Mouse (Mus musculus) liver, adult 2 months (tissue): ENCODE measurements around the gene Tedc2. TPM values are rescaled to one million over a fixed set of nuclear protein-coding genes. Genes with fewer than 3 reads are reported as not detected.

Experiments
- DNase-seq: peaks from one replicate; pipeline ENCODE4 v3.0.0-alpha.2; 2011; ENCODE audit warnings: low read depth, low spot score; ENCODE audit errors: extremely low read depth
- H3K27ac ChIP-seq: fragments of 200-500 bp; replicated peaks from 2 replicates; pipeline ENCODE4 v1.5.1; 2012; ENCODE audit warnings: low read depth, mild to moderate bottlenecking, control low read depth, inconsistent platforms, low read length; ENCODE audit not compliant: insufficient read depth
- H3K27me3 ChIP-seq: fragments of 200-500 bp; 2 replicates; pipeline ENCODE4 v1.6.1; 2012; ENCODE audit warnings: mild to moderate bottlenecking, moderate library complexity, low read length, inconsistent platforms; ENCODE audit not compliant: control insufficient read depth, insufficient read depth
- H3K36me3 ChIP-seq: fragments of 200-500 bp; 2 replicates; pipeline ENCODE4 v1.6.1; 2012; ENCODE audit warnings: low read length, inconsistent platforms; ENCODE audit not compliant: control insufficient read depth, insufficient read depth
- H3K4me1 ChIP-seq: fragments of 200-500 bp; 2 replicates; pipeline ENCODE4 v1.6.1; 2011; ENCODE audit warnings: low read length; ENCODE audit not compliant: control insufficient read depth, insufficient read depth
- H3K4me3 ChIP-seq: fragments of 200-500 bp; 2 replicates; pipeline ENCODE4 v1.5.1; 2011; ENCODE audit warnings: low read depth, mild to moderate bottlenecking, control low read depth, low read length, moderate library complexity; ENCODE audit not compliant: insufficient read depth
- H3K79me2 ChIP-seq: fragments of 200-500 bp; 2 replicates; pipeline ENCODE4 v1.6.1; 2012; ENCODE audit warnings: inconsistent platforms, mild to moderate bottlenecking, low read length, moderate library complexity; ENCODE audit not compliant: control insufficient read depth, insufficient read depth
- H3K9ac ChIP-seq: fragments of 200-500 bp; 2 replicates; pipeline ENCODE4 v1.6.1; 2012; ENCODE audit warnings: low read depth, mild to moderate bottlenecking, control low read depth, inconsistent platforms, low read length
- CTCF ChIP-seq: fragments of 200-500 bp; IDR thresholded peaks from 2 replicates; pipeline ENCODE4 v1.5.1; 2011; ENCODE audit warnings: low read depth, low read length, control low read depth
- POLR2A ChIP-seq: fragments of 200-500 bp; IDR thresholded peaks from 2 replicates; pipeline ENCODE4 v1.6.1; 2011; ENCODE audit warnings: low read length, control low read depth; ENCODE audit not compliant: insufficient read depth; ENCODE audit errors: extremely low read depth
- WGBS: fragments of 180-500 bp; shearing (Covaris S2); methylation state at CpG from one replicate; pipeline ENCODE4 v1.1.7; 2018; 5-methylcytosine and 5-hydroxymethylcytosine counted together
- polyA plus RNA-seq: library from polyadenylated mRNA; depleted of rRNA; stranded (reverse); fragments of >200 nt; gene quantifications from 2 replicates; pipeline ENCODE4 v1.2.3, GENCODE M21; 2012
- total RNA-seq: library from RNA; depleted of rRNA; stranded (reverse); fragments of >200 nt; gene quantifications from 2 replicates; pipeline ENCODE4 v1.2.3, GENCODE M21; 2014

Gene Tedc2
- total and polyA plus RNA-seq, 2 experiments, result 53.2 to 61.4 TPM

GRCm38 (mm10) chr17:24203611-24204534 lies 16.8 kb downstream of the Tedc2 start:
- Histone ChIP-seq H3K36me3 (no peaks in the 10 kb centered on the region), H3K27me3 (no peaks in the 10 kb centered on the region), H3K79me2 (peaks cover 32% of the 10 kb centered on the region; the same call in 1 of the 2 replicates), H3K27ac (no peak overlapping the region; the same call in 1 of the 2 replicates), H3K4me1 (peaks cover 31% of the 10 kb centered on the region), H3K4me3 (no peak overlapping the region), H3K9ac (no peak overlapping the region)
- DNase-seq, result peak; percentile 53
- TF ChIP-seq POLR2A, result no peak
- no peak for TF ChIP-seq CTCF
- whole genome bisulfite sequencing, result 30% methylated on average over 3 of the region's 3 CpGs

DNA sequence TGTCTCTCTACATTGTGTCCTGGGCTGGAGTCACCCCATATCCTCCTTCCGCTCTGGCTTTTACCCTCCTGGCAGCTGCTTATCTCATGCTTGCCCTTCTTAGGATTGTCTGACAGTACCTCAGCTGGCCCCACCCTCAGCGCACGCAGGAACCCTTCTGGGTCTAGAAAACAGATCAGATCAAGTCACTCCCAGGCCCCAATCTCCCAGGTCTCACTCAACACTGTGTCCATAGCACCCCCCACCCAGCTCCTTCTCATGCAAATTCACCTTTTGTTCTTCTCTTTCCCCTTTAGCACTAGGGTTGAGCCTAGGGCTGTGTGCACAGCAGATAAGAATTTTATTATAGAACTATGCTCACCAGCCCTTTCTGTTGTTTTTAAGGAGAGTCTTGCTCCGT lies 17.6 kb downstream of the Tedc2 start:
- TF ChIP-seq CTCF (no peak), POLR2A (no peak)
- no peak for DNase-seq
- no peaks in the 10 kb centered on the region for H3K36me3 ChIP-seq
- no peak overlapping the region for H3K9ac ChIP-seq
- peaks cover 34% of the 10 kb centered on the region; the same call in 1 of the 2 replicates for H3K79me2 ChIP-seq
- no peaks in the 10 kb centered on the region for H3K27me3 ChIP-seq
- no peak overlapping the region for H3K4me3 ChIP-seq
- WGBS, result 94% methylated on average over 4 of the region's 4 CpGs
- H3K27ac ChIP-seq, result no peak overlapping the region
- H3K4me1 ChIP-seq, result peaks cover 23% of the 10 kb centered on the region

DNA sequence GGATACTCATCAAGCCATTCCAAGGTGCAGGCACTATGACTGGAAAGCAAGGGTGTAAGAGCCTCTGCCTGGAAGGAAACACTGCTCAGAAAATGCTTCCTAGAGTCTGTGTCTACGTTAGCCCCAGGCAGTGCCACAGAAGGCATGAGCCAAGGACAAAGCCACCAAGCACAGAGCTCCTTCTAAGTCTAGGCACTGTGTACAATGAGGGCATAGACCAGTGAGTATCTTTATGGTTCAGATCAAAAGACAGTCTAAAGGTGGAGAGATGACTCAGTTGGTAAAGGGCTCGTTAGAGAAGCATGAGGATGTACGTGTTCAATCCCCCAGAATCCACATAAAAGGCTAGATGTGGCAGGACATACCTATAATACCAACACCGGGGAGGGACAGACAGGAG lies 19.6 kb downstream of the Tedc2 start:
- 90% methylated on average over 4 of the region's 4 CpGs for WGBS
- TF ChIP-seq POLR2A, result no peak
- TF ChIP-seq CTCF, result no peak
- H3K27me3 ChIP-seq, result no peaks in the 10 kb centered on the region
- no peak for DNase-seq
- H3K4me1 ChIP-seq, result peaks cover 19% of the 10 kb centered on the region
- H3K4me3 ChIP-seq, result no peak overlapping the region
- no peaks in the 10 kb centered on the region for H3K36me3 ChIP-seq
- H3K79me2 ChIP-seq, result peaks cover 31% of the 10 kb centered on the region; the same call in 1 of the 2 replicates
- no peak overlapping the region for H3K9ac ChIP-seq
- no peak overlapping the region for H3K27ac ChIP-seq

DNA sequence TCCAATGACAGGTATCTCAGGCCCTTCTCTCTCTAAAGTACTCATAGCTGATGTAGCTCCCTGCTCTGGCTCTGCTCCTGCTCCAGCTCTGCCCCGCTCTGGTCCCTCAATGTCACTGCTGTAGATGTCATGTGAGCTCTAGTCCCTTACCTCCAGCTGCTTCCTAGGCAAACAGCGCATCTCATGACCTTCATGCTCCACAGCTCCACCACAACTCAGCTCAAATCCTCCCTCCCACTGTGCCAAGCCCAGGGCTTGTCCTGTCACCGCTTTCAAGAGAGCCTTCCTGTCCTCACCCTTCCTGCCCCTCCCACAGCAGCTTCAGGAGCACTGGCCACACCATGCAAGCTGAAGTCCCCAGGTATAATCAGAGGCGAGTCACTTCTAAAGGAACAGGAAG lies 20.9 kb downstream of the Tedc2 start:
- TF ChIP-seq CTCF, result no peak
- no peak for TF ChIP-seq POLR2A
- Histone ChIP-seq H3K9ac (no peak overlapping the region; the same call in 1 of the 2 replicates), H3K27me3 (no peaks in the 10 kb centered on the region), H3K79me2 (peaks cover 27% of the 10 kb centered on the region; the same call in 1 of the 2 replicates), H3K4me1 (peaks cover 12% of the 10 kb centered on the region), H3K4me3 (no peak overlapping the region), H3K36me3 (no peaks in the 10 kb centered on the region), H3K27ac (no peak overlapping the region)
- 80% methylated on average over 4 of the region's 4 CpGs for WGBS
- DNase-seq, result no peak

- no peak for TF ChIP-seq CTCF
- TF ChIP-seq POLR2A, result no peak
- Histone ChIP-seq H3K27ac (no peak overlapping the region), H3K27me3 (no peaks in the 10 kb centered on the region), H3K4me3 (no peak overlapping the region), H3K36me3 (no peaks in the 10 kb centered on the region), H3K9ac (no peak overlapping the region), H3K79me2 (peaks cover 27% of the 10 kb centered on the region; the same call in 1 of the 2 replicates), H3K4me1 (peaks cover 8% of the 10 kb centered on the region)
- 90% methylated on average over 4 of the region's 4 CpGs for WGBS
- DNase-seq, result no peak
These were observed 21.4 kb downstream of the Tedc2 start for GRCm38 (mm10) chr17:24199252-24199651.

DNA sequence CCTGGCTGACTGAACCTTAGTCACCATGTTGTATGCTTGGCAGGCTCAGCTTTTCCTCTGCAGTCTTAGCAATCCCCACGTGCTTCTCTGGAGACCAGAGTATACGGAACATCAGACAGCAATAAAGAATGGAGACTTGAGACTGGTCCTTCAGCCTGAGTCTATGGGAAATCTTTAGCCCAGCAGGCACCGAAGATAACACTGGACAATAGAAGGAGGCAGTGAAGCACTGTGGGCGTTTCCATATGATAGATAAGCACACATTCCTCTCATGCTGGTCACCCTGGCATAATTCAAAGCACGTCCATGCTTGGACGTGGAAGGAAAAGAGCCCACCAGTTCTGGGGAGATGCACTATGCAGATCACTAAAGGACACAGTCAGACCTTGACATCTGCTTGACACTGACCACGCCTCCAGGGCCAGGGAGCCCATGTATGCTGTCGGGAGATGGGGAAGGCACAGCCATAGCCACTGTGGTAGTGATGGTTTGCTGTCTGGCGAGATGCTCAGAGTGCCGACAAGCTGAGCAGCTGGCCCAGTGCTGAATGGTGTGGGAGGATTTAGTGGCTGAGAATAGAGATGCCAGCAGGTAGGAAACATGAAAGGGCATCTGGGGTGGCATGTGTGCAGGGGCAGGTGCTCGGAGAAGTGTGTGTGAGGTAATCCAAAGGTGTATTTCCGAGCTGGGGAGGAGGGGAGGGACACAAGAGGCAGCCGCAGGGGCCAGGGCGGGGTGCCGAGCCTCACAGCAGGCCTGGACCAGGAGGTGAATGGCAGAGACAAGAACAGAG lies 23.4 kb downstream of the Tedc2 start:
- peaks cover 14% of the 10 kb centered on the region for H3K4me1 ChIP-seq
- no peak for TF ChIP-seq CTCF
- TF ChIP-seq POLR2A, result no peak
- WGBS, result 77% methylated on average over 15 of the region's 15 CpGs
- H3K4me3 ChIP-seq, result no peak overlapping the region
- H3K27me3 ChIP-seq, result no peaks in the 10 kb centered on the region
- H3K27ac ChIP-seq, result no peak overlapping the region
- H3K36me3 ChIP-seq, result no peaks in the 10 kb centered on the region
- no peak for DNase-seq
- no peak overlapping the region for H3K9ac ChIP-seq
- peaks cover 21% of the 10 kb centered on the region; the same call in 1 of the 2 replicates for H3K79me2 ChIP-seq
